Mouse (Mus musculus) splenic B cell, adult 2 months (primary cell): ENCODE results near the gene Igfbpl1.

Experiments used
- DNase-seq: peaks from one replicate; pipeline ENCODE4 v3.0.0-alpha.2; 2011; ENCODE audit warnings: low read depth, low spot score
- H3K27me3 ChIP-seq: 2 replicates; pipeline ENCODE4 v1.6.1; 2012; ENCODE audit warnings: mild to moderate bottlenecking, low read length, moderate library complexity, mixed read lengths; ENCODE audit not compliant: control insufficient read depth, poor library complexity, insufficient read depth, severe bottlenecking
- H3K36me3 ChIP-seq: 2 replicates; pipeline ENCODE4 v1.6.1; 2012; ENCODE audit warnings: mild to moderate bottlenecking, low read length, moderate library complexity, mixed read lengths; ENCODE audit not compliant: control insufficient read depth, poor library complexity, insufficient read depth, severe bottlenecking

The Igfbpl1 gene

DNA sequence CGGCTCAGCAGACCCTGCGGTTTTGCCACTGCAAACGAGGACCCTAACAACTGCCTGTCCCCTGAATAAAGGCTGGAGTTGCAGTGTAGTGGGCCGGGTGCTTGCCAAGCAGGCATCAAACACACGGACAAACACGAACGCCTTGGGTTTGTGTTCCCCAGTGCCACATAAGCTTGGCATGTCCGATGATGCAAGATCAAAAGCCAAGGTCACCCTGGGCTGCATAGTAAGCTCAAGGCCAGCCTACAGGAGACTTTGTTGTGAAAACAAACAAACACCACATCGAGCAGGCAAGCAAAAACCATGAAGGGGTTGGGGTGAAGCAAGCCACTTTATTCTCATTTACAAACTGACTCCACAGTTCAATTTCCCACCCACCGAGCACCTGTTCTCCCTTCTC, 57.6 kb downstream of the Igfbpl1 start:
- H3K36me3 ChIP-seq, result no peaks in the 10 kb centered on the region
- H3K27me3 ChIP-seq, result no peaks in the 10 kb centered on the region
- no peak for DNase-seq

DNA sequence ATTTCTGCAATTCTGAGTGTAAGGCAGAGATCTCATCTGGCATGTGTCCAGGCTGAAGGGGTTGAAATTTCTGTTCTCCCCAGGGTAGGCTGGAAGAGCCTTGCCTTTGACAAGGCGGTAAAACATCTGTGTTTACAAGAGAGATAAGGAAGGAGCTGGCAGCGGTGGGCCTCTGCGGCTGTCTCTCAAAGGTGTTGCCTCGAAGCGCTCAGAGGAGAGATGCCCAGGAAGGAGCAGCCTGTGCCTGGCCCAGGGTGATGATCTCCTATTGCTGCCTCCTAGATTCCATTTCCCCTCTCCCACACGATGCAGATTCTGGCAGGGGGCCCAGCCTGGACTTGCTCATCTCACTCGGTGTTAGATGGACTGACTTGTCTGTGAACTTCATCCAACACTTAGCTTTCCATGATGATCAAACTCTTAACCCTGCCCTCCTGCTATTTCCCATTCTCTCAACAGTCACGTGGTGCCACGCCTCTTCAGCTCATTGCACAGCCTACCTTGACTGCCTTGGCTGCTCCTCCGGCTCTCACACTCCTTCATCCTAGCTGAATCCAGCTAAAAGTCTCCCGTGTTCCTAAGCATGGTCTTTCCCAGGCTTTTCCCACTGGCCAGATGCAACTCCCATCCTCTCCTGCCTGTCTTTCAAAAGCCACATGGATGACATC, 58.7 kb downstream of the Igfbpl1 start:
- Histone ChIP-seq H3K36me3 (no peaks in the 10 kb centered on the region), H3K27me3 (no peaks in the 10 kb centered on the region)
- no peak for DNase-seq

GRCm38 (mm10) chr4:45766774-45767173, 59.9 kb downstream of the Igfbpl1 start:
- DNase-seq, result no peak
- no peaks in the 10 kb centered on the region for H3K36me3 ChIP-seq

GRCm38 (mm10) chr4:45765565-45766201, 61.0 kb downstream of the Igfbpl1 start:
- DNase-seq, result peak; percentile 10
- no peaks in the 10 kb centered on the region for H3K36me3 ChIP-seq
- H3K27me3 ChIP-seq, result no peaks in the 10 kb centered on the region

More at GRCm38 (mm10) chr4:45766774-45767173, 59.9 kb downstream of the Igfbpl1 start:
- no peaks in the 10 kb centered on the region for H3K27me3 ChIP-seq

DNA sequence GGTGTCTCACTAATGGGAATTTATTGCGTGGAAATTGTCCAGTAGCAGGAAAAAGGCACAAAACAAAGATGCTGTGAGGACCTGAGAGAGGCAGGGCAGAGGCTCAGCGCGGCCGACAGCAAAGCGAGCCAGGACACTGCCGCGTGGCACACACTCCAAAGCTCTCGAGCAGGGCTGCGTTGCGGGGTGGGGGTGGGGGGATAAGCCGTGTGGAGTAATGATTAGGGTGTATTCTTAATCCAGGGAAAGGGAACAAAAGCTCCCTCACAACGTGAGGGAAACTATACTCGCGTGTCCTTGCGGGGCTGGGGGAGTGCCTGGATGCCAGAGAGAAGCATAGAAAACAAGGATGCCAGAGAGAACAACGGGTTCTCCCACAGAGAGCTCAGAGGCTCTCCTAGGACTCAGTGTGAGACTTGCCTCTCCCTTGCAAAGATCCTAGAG, 61.6 kb downstream of the Igfbpl1 start:
- no peaks in the 10 kb centered on the region for H3K36me3 ChIP-seq
- no peaks in the 10 kb centered on the region for H3K27me3 ChIP-seq
- no peak for DNase-seq

DNA sequence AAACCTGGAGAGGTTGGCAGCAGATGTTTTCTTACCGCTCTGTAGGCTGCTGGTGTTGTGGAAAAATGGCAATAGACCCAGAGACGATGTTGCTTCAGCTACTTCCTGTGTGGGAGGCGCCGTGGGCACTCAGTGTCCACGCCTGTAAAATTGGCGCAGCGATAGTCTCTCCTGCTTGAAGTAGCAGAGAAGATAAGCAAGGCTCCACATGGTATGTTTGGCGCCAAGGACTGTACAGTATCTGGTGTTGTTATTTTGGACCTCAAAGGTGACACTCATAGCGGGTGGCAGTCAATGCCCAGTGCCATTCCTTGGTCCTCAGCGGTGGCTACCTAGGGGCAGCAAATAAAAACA, 62.6 kb downstream of the Igfbpl1 start:
- Histone ChIP-seq H3K36me3 (no peaks in the 10 kb centered on the region), H3K27me3 (no peaks in the 10 kb centered on the region)
- DNase-seq, result peak; percentile 8

GRCm38 (mm10) chr4:45763288-45764140, 63.2 kb downstream of the Igfbpl1 start:
- Histone ChIP-seq H3K36me3 (no peaks in the 10 kb centered on the region), H3K27me3 (no peaks in the 10 kb centered on the region)
- no peak for DNase-seq

- DNase-seq, result no peak
- no peaks in the 10 kb centered on the region for H3K27me3 ChIP-seq
- no peaks in the 10 kb centered on the region for H3K36me3 ChIP-seq
Observed at GRCm38 (mm10) chr4:45762600-45762999, 64.1 kb downstream of the Igfbpl1 start.
